Mouse (Mus musculus): ENCODE data around the gene Spaca6.
"Not testable (repeated sequence)": the region's sequence is repeated elsewhere in the genome, so short reads cannot be mapped to it uniquely, and the experiment has no call there.

Spaca6 gene

DNA sequence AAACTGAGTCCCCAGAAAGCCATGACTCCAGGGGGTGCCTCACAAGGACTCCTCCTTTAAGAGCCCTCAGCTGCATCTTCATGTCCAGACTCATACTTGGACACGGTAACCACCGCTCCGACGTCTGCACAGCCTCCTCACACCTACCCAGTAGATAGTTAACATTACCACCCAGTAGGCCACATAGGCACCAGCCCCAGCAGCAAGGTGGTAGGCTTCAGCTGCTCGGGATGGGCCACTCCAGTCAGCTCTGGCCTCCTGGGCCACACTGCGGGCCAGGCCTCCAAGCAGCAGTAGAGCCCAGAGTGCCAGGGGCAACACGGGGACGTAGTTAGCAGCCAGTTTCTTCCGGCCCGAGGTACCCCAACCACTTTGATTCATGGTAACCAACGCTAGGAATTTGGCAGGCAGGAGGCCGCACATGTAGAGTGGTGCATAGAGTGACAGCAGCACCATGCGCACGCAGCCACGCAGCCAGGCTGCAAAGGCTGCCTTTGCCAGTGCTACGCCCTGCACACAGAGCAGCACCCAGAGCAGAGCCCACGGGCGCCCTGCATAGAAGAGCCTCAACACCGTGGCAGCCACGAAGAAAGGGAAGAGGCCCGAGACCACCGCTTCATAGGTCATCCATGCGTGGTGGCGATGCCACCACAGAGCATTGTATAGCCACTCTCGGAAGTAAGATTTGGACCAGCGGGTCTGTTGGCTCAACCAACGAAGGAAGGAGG, 16.7 kb downstream of the Spaca6 start:
- DNase-seq (ENCODE audit: low read depth, low spot score) = no peak

DNA sequence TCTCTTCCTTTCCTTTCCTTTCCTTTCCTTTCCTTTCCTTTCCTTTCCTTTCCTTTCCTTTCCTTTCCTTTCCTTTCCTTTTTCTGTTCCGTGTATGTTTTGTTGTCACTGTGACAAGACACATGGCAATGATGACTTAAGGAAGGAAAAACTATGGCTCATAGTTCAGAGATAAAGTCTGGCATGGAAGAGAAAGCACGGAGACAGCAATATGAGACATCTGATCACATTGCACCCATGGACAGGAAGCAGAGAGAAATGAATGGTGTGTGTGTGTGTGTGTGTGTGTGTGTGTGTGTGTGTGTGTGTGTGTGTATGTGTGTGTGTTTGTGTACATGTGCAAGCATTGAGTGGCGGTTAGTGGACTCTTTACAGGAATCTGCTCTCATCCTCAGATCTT, 17.6 kb downstream of the Spaca6 start:
- DNase-seq (ENCODE audit: low read depth, low spot score) = not testable (repeated sequence)

DNA sequence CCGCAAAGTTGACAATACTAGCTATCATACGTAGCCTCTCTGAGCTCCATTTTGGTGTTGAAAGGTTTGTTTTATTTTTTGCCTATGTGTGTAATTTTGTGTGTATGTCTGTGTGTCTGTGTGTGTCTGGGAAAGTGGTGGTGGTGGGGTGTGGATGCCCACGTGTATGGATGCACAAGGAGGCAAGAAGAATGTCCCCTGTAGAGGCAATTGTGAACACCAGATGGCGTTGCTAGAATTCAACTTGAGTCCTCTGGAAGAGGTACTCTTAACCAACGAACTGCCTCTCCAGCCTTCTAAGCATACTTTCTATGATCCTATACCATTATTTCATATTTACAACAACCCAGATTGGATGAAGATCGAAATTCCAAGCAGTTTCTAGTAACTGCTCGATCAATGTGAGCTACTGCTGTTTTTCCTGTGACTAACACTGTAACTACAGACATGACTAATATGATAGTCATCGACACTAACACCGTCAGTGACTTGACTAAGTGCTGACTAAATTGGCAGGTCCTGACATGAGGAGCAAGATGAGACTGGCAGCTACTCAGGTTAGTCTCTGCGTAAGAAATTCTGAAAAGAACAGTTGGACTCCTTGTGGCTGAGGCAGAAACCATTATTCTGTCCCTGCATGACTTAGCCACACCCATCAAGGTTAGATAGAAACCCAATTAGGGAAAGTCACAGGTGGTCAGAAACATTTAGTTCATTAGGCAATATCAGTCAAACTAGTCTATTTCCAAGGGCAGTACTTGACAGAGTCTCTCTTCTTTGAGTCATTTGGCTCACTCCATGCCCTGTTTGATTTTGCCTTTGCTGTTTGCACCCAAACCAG, 18.4 kb downstream of the Spaca6 start:
- DNase-seq (ENCODE audit: low read depth, low spot score) = no peak

DNA sequence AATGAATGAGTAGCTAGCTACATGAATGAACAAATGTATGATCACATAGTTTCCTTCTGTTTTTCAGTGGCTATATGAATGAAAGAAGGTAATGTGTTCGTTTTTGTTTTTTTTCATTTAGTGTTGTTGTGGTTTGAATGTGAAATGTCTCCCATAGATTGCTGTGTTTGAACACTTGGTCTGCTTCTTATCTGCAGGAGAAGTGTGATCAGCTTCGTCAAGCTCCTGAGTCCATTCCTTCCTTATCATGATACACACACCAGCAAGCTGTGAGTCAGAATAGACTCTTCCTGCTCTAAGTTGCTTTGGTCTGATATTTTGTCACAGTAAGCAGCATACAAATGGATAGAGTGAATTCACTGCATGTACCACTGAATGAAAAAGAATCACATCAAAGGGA, 22.0 kb downstream of the Spaca6 start:
- DNase-seq (ENCODE audit: low read depth, low spot score) = no peak

- DNase-seq (ENCODE audit: low read depth, low spot score) = no peak
Measured at GRCm38 (mm10) chr17:17849906-17850712, 23.2 kb downstream of the Spaca6 start.

GRCm38 (mm10) chr17:17855064-17855838, 28.3 kb downstream of the Spaca6 start, which contains the start of gene Has1:
Gene Has1 (minus strand): TSS chr17:17855205.
- no peak for DNase-seq (ENCODE audit: low read depth, low spot score)

DNA sequence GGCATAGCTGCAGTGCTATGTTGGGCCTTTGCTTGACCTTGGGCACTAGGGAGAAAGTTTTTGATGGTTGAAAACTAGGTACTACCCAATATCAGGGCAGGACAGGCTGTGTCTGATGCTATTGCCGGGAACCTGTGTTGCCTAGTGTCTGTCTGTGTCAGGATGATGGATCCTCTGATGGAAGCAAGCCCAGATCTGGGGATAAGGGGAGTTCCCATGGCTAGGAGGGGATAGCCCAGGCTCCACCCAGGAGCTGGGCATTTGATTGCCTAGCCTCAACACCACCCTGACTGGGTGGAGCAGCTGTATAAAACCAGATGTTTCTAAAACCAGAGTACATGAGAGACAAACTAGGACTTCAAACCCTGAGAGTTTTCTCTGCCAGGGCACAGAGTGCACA, 29.7 kb downstream of the Spaca6 start:
- no peak for DNase-seq (ENCODE audit: low read depth, low spot score)

- DNase-seq (ENCODE audit: low read depth, low spot score) = no peak
Measured at GRCm38 (mm10) chr17:17857446-17857845, 30.5 kb downstream of the Spaca6 start.

GRCm38 (mm10) chr17:17860110-17860509, 33.2 kb downstream of the Spaca6 start:
- no peak for DNase-seq (ENCODE audit: low read depth, low spot score)

DNA sequence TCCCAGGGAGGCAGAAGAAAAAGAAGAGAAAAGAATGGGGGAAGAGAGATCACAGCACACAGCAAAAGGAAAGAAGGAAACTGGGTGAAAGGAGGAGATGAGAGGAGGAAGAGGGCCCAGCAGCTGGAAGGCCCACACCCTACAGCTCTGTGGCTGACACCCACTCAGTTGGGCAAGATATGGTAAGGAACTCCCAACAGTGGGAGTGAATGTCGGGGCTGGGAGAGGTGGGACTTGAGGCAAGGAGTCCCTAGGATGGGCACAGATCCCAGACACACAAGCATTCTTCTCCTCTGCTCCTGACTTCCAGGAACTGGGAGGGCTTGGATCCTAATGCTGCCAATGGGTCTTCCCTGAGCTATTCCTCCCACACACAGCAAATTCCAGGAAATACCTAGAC, 35.4 kb downstream of the Spaca6 start:
- no peak for DNase-seq (ENCODE audit: low read depth, low spot score)

GRCm38 (mm10) chr17:17865168-17865567, 38.2 kb downstream of the Spaca6 start:
- no peak for DNase-seq (ENCODE audit: low read depth, low spot score)

GRCm38 (mm10) chr17:17866801-17867469, 40.0 kb downstream of the Spaca6 start:
- no peak for DNase-seq (ENCODE audit: low read depth, low spot score)

DNA sequence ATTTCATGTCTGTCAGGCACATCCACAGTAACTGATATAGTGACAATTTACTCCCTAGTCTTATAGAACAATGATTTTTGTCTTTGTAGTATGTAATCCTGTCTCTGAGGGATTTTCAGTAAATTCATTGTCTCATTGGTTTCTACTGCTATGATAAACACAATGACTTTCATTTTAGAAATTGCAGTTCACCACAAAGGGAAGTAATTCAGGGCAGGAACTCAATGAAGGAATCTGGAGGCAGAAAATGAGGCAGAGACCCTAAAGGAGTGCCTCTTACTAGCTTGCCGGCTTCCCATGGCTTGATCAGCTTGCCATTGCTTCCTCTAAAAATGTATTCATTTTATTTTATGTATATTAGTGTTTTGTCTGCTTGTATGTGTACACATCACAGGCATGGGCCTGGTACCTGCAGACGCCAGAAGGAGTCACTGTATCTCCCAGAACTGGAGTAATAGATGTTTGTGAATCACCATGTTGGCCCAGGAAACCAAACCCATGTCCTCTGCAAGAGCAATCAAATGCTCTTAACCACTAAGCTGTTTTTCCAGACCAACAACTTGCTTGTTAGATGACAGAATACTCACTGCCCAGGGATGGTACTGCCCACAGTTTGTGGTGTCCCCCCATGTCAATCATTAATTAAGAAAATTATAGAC, 44.1 kb downstream of the Spaca6 start:
- DNase-seq (ENCODE audit: low read depth, low spot score) = no peak

- no peak for DNase-seq (ENCODE audit: low read depth, low spot score)
Measured at GRCm38 (mm10) chr17:17871697-17872096, 44.7 kb downstream of the Spaca6 start.

- no peak for DNase-seq (ENCODE audit: low read depth, low spot score)
Measured at GRCm38 (mm10) chr17:17879347-17879746, 52.4 kb downstream of the Spaca6 start.

DNA sequence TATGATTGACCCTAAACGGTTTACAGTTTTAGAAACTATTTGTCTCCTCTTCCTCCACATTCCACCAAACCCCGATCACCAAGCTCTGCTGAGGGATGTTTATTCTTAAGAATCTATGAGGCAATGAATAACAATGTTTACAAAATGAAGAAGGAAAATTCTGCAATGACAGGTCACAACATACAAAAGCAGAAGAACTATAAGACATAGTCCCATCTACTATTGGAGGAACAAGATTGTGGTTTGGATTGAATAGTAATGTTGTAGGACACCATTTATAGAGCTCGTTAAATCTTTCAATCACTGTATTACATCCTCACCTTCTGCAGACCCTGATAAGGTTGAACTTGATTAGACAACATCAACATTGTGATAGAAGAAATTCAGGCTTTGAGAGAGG, 55.7 kb downstream of the Spaca6 start:
- no peak for DNase-seq (ENCODE audit: low read depth, low spot score)

DNA sequence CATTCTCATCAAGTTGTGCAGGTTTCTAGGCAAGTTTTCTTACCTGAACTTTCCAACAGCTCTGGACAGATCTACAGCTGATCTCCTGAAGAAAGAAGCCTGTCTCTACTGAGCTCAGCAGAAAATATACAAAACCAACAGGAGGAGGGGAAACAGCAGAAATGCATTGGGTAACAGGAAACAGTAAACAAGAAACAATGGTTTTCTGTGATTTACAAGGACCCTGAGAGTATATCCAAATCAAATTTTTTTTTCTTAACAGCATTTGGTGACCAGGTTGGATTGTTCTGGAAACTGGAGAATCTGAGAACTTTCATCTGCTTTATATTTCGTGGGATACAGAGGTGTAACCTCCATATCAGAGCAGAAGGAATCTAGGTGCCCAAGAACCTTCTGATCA, 56.9 kb downstream of the Spaca6 start, which contains the start of gene Fpr1:
TSS of gene Fpr1 (minus strand) at position 101 of the 400 bp plus-strand sequence.
- DNase-seq (ENCODE audit: low read depth, low spot score) = no peak

DNA sequence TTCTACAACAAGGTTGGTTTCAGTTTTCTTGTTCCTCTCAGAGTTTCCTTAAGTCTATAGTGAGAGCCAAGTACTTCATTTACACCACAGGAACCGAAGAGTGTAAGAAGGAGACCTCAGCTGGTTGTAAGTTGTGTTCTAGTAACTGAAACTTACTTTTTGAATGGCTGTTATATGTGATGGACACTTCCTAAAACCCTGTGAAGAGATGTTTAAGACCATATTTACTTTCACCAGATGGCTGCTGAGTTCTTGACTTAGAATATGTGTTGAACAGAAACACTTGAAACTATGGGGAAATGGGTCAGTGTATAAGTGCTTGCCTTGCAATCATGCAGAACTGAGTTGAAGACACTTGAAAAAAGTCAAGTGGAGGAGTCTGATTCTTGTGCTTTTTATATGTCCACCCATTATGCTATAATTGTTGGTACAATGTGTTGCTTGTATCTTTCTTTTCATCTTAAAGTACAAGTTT, 60.9 kb downstream of the Spaca6 start, which contains the start of the genes Fpr2 and Fpr3:
TSS of gene Fpr2 (plus strand) at position 51 of the 475 bp plus-strand sequence.
TSS of gene Fpr3 (plus strand) at position 79 of the 475 bp plus-strand sequence.
- DNase-seq (ENCODE audit: low read depth, low spot score) = no peak

DNA sequence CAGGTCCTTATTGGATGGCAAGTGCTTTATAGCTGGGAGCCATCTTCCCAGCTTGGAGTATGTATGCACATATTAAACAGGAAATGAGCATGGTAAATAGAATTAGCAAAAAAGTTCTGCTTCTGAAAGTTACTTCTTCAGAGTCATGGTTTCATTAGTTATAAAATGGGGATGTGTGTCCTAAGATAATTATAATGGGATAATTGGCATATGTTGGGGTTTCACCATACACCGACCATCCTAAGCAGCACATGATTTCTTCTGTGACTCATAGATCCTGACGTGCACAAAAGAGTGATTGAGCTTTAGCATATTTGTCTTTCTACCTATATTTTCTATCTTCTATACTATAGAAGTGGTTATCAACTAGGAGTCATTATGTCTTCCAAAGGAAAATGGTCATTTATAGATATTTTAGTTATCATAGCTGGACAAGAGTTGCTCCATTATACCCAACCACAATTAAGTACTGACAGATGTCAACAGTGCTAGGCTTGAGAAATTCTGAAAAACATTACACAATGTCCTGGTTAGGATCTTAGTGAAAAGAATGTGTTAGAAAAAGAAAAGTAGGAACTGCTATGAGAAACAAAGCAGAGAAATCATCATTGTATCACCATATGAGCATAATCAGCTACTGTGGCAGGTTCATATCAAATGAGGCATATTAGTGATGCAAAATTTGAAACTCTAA, 62.9 kb downstream of the Spaca6 start:
- DNase-seq (ENCODE audit: low read depth, low spot score) = no peak
